Mouse (Mus musculus) urinary bladder, postnatal 10 days (tissue): Measurements from ENCODE around the gene Slc2a3.
"Not testable (repeated sequence)": the region's sequence is repeated elsewhere in the genome, so short reads cannot be mapped to it uniquely, and the experiment has no call there.

Experiments used
- DNase-seq: peaks from one replicate; pipeline ENCODE4 v3.0.0; 2022; ENCODE audit warnings: low spot score

The Slc2a3 gene

DNA sequence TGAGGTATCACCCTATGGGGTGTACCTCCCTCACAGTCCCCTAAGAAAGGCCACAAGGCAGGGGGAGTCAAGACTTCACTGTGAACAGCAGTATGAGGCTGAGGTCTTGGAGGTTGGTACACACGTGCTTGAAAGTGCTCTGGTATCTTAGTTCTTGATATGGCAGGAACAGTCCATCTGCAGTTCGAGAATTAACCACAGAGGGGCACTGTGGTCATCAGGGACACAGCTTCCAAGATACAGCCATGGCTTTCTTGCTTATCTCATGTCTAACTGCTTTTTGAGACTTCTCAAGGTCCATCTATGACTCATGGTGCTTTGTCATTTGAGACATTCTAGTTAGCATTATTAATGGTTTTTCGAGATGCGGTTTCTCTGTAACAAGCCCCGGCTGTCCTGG lies 3.0 kb upstream of the Slc2a3 start:
- no peak for DNase-seq

DNA sequence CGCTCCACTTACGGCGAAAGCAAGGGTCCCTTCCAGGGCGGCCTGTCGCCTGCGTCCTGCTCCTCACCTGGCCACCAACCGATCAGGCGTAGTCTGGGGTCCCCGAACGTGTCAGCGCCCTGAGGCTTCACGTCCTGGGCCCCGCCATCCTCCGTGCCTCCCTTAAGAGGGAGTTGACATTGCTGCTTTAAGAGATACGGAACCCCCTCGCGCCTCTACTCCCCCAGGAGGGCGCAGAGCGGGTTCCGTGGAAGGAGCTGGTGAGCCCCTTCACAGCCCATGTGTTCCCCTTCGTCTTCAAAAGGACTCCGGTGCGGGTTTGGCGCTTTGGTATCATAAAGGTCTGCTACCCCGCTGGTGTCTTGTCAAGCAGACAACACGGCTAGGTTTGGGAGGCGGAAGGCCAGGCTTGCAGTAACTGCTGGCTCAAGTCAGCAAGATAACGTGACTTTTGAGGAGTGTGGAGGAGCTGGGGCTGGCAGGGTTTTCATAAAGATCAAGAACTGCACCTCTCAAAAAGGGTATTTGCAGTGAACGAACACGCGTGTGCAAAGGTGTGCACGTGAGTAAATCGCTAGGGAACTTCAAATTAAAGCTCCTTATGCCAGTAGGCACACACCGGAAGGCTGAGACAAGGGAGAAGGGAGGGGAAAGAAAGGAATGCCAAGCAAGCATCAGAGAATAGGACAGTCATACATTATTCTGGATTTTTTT lies 518 bp upstream of the Slc2a3 start:
- DNase-seq = no peak

DNA sequence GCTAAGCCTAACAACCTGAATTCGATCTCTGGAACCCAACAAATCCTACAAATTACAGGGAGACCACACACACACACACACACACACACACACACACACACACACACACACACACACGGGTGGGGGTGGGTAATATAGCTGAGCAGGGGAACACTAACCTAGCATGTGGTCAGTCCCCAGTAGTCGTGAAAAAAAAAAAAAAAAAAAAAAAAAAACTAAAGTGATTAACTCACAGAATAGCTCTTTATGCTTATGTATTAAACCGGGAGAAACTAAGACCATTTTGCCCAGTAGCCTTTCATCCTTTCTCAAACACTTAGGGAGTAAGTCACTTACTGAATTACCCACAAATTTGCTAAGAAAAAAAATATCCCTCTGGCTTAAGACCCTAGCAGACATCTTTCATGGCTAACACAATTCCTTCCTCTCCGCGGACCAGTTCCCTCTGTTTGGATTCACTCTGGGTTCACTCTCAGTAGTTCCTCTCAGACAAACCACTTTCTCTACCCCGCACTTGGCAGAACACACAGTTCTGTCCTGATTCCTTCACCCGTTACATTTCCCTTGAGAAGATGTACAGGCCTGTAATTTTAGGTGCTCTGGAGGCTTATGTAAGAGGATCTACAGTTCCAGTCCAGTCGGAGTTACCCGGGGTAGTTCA lies 670 bp downstream of the Slc2a3 start:
- no peak for DNase-seq

- DNase-seq = no peak
Measured at GRCm38 (mm10) chr6:122795254-122795935, 6.0 kb downstream of the Slc2a3 start.

DNA sequence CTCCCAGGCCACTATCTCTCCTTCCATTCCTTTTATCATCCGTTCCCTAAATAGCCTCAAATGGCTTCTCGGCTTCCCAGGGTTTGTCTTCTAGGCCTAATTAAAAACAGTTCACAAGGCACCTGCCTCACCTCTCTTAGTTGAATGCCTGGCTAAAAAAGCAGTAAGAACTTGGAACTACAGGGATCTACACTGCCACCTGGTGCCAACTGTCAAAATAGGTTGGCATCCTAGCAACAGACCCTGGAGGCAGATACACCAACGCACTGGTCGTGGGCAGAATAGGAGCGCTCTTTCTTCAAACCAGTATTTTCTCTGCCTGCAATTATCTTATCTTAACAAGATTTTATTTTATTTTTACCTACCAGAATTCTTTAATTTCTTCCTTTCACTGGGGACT lies 15.2 kb downstream of the Slc2a3 start:
- no peak for DNase-seq

GRCm38 (mm10) chr6:122784866-122785265 lies 16.6 kb downstream of the Slc2a3 start:
- DNase-seq = no peak

GRCm38 (mm10) chr6:122782164-122782563 lies 19.3 kb downstream of the Slc2a3 start:
- DNase-seq = no peak

- DNase-seq = no peak
Measured at GRCm38 (mm10) chr6:122781167-122781566, 20.3 kb downstream of the Slc2a3 start.

- no peak for DNase-seq
Measured at GRCm38 (mm10) chr6:122779916-122780315, 21.5 kb downstream of the Slc2a3 start.

DNA sequence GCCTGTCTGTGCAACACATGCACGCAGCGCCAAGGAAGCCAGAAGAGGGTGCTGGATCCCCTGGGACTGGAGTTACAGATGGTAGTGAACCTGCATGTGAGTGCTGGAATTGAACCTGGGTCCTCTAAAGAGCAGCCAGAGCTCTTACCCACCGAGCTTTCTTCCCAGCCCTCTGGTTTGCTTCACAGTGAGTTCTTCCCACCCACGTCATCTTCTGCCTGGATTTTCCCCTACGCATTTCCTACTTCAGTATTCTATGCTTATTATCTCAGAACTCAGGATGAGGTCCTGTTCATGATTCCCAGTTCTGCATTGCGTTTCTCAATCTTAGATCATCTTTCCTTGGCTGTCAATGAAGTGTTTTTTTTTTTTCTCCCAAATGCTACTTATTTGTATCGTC lies 25.4 kb downstream of the Slc2a3 start:
- no peak for DNase-seq

DNA sequence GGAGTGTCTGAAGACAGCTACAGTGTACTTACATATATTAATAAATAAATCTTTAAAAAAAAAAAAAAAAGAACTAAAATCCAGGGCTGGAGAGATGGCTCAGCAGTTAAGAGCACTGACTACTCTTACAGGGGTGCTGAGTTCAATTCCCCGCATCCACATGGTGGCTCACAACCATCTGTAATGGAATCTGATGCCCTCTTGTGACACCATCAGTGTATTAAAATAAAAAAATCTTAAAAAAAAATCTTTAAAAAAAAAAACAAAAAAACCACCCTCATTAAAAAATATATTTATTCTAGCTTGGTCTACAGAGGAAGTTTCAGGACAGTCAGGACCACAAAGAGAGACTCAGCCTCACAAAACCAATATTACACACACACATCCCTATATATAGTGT lies 27.1 kb downstream of the Slc2a3 start:
- DNase-seq = no peak

- DNase-seq = no peak
Measured at GRCm38 (mm10) chr6:122772701-122773100, 28.7 kb downstream of the Slc2a3 start.

GRCm38 (mm10) chr6:122770760-122771315 lies 30.6 kb downstream of the Slc2a3 start:
- DNase-seq = no peak

DNA sequence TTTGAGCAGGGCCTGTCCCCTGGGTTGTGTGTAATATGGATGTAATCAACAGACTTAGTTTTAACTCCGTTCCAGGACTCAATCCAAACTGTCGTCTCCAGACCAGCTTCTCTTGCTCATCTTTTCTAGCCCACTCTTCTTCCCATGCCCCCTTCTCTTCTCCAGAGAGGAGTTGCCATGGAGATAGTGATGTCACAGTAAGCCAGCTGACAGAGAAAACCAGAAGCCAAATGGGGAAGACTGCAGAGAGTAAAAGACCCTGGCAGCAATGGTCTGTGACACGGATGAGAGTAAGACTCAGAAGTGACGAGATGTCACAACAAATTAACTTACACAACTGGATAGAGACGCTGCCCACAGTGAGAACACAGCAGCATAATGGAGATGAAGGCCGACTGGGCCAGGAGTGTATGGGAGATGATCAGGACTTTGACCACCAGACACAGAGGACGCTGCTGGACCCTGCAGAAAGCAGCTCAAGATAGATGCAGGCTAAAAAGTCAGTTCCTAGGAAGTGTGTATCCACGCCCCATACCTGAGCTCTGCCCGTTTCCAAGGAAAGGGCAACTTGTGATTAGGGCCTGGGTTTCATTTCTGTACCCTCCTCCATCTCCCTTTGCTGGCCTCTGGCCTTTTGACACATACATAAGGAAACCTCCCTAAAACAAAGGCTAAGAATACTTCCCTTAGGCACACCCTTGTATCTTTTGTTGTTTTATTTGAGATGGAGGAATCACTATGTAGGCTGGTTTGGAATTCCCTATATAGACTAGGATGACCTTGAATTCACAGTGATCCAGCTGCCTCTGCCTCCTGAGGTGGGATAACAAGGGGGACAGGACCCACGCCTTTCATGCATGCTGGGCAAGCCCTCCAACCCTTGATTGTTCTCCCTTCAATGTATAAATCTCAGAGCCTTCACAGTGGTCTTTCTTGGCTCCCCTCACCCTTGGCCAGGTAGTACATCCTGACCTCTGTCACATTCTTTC lies 31.4 kb downstream of the Slc2a3 start:
- no peak for DNase-seq

DNA sequence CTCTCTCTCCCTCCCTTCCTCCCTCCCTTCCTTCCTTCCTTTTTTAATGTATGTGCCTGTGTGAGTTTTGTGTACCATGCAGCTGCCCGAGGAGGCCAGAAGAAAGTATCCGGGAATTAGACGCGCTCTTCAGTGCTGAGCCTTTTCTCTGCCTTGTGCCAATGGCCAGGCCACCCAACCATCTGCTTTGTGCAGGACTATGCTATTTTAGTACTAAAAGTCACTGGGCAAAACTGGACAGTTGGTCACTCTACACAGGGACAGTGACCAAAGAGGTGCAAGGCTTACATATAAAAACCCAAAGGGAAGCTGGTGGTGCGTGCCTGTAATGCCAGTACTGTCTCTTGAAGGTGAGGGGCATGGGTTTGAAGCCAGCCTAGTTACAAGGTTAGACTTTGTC lies 33.2 kb downstream of the Slc2a3 start:
- DNase-seq = no peak

DNA sequence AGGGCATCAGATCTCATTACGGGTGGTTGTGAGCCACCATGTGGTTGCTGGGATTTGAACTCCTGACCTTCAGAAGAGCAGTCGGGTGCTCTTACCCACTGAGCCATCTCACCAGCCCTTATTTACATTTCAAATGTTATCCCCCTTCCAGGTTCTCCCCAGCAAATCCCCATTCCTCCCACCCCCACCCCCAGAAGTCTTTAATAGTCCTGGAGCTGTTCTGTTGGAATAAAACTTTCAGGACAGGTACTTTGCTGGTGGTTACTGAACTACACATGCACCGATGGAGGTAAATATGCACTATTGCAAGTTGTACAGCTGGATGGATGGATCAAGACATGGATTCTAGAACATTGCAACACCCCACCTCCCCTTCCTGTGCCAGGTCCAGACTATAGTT lies 34.4 kb downstream of the Slc2a3 start:
- DNase-seq = not testable (repeated sequence)

GRCm38 (mm10) chr6:122766145-122766968 lies 35.1 kb downstream of the Slc2a3 start:
- no peak for DNase-seq

- no peak for DNase-seq
Measured at GRCm38 (mm10) chr6:122765298-122765956, 36.0 kb downstream of the Slc2a3 start.

DNA sequence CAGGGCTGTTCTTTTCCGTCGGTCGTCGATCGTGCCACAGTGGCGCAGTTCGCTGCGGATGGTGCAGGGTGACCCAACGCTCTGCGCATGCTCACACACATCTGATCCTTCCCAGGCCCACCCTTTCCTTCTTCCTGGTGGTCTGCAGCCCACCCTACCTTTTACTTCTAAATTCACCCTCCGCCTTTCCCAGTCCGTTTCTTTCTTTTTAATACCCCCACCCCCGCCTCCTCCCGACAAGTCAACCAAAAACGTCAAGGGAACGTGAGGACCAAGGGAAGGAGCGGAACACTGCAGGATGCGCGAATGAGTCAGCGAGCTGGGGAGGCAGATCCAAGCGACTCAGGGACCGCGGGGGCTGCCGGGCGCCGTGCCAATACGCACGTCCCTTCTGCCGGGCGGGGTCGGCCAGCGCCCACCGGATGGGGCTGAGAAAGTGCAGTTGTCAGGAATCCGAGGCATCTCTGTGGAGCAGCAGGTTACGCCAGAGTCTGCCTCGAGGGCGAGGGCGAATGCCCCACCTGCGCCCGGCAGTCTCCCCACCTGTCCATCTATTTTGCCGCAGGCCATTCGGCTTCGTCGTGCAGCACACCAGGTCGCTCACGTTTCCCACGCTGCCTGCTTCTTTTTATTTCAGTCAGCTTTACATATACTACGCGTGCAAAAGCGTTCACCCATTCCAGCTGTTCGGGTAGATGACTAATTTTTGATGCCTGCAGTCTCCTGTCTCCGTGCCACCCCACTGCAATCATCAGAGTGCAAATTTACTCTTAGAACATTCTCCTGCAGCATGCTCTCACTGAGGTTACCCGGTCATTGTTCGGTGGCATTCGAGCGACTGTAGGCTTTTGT lies 36.8 kb downstream of the Slc2a3 start:
- DNase-seq = no peak
